Mouse (Mus musculus) cortical plate, adult 2 months (tissue): ENCODE results near the gene Vmn1r149. TPM values are rescaled to one million over a fixed set of nuclear protein-coding genes. Genes with fewer than 3 reads are reported as not detected.
"Not testable (repeated sequence)": the region's sequence is repeated elsewhere in the genome, so short reads cannot be mapped to it uniquely, and the experiment has no call there.

Experiments used
- H3K27ac ChIP-seq: fragments of 200-500 bp; 2 replicates; pipeline ENCODE4 v1.5.1; 2012; ENCODE audit warnings: low read length, control low read depth, inconsistent platforms; ENCODE audit not compliant: insufficient read depth
- H3K4me1 ChIP-seq: fragments of 200-500 bp; 2 replicates; pipeline ENCODE4 v1.6.1; 2011; ENCODE audit warnings: low read length; ENCODE audit not compliant: control insufficient read depth, insufficient read depth
- H3K4me3 ChIP-seq: fragments of 200-500 bp; 2 replicates; pipeline ENCODE4 v1.5.1; 2011; ENCODE audit warnings: mild to moderate bottlenecking, low read length, control low read depth; ENCODE audit not compliant: insufficient read depth
- polyA plus RNA-seq: library from polyadenylated mRNA; depleted of rRNA; stranded (reverse); fragments of >200 nt; gene quantifications from 2 replicates; pipeline ENCODE4 v1.2.3, GENCODE M21; 2012; rRNA removed

The Vmn1r149 gene
- polyA plus RNA-seq = not detected in 2 replicates

GRCm38 (mm10) chr7:22438129-22438528 is at the start of gene Vmn1r149:
TSS of gene Vmn1r149 (minus strand) at chr7:22438229.
- H3K27ac ChIP-seq, H3K4me1 ChIP-seq, H3K4me3 ChIP-seq: not testable (repeated sequence)

- H3K4me3 ChIP-seq, H3K27ac ChIP-seq, H3K4me1 ChIP-seq: not testable (repeated sequence)
These were observed 25.9 kb upstream of the Vmn1r149 start, which contains the start of gene Gm10665 for GRCm38 (mm10) chr7:22463975-22464374. TSS of gene Gm10665 (minus strand) at chr7:22464075.

- not testable (repeated sequence) for H3K4me1 ChIP-seq, H3K4me3 ChIP-seq, H3K27ac ChIP-seq
These were observed 24.7 kb downstream of the Vmn1r149 start, which contains the start of gene Vmn1r148 for GRCm38 (mm10) chr7:22413283-22413682. TSS of gene Vmn1r148 (plus strand) at chr7:22413583.

Other genes with a start within 250 kb of the Vmn1r149 start
- not detected in 2 replicates for gene Vmn1r143, start 248.9 kb downstream of the Vmn1r149 start, polyA plus RNA-seq
- gene Gm8653, start 237.0 kb downstream of the Vmn1r149 start, polyA plus RNA-seq = not detected in 2 replicates
- not detected in 2 replicates for gene Gm8453, start 208.7 kb downstream of the Vmn1r149 start, polyA plus RNA-seq
- gene Gm4187, start 108.5 kb downstream of the Vmn1r149 start, polyA plus RNA-seq = not detected in 2 replicates
- not detected in 2 replicates for gene Gm8660, start 67.2 kb downstream of the Vmn1r149 start, polyA plus RNA-seq
- not detected in 2 replicates for gene Vmn1r148, start 24.6 kb downstream of the Vmn1r149 start, polyA plus RNA-seq
- gene Gm10665, start 25.8 kb upstream of the Vmn1r149 start, polyA plus RNA-seq = not detected in 2 replicates
- gene Vmn1r151, start 61.4 kb upstream of the Vmn1r149 start, polyA plus RNA-seq = not detected in 2 replicates
- not detected in 2 replicates for gene Vmn1r152, start 84.7 kb upstream of the Vmn1r149 start, polyA plus RNA-seq
- gene Gm8677, start 96.7 kb upstream of the Vmn1r149 start, polyA plus RNA-seq = not detected in 2 replicates
- not detected in 2 replicates for gene Gm4201, start 127.1 kb upstream of the Vmn1r149 start, polyA plus RNA-seq
- not detected in 2 replicates for gene Gm4565, start 149.9 kb upstream of the Vmn1r149 start, polyA plus RNA-seq
- not detected in 2 replicates for gene Vmn1r155, start 219.8 kb upstream of the Vmn1r149 start, polyA plus RNA-seq